Mouse (Mus musculus) testis, adult 2 months (tissue): ENCODE data around the gene Med27. TPM values are rescaled to one million over a fixed set of nuclear protein-coding genes. Genes with fewer than 3 reads are reported as not detected.

Experiments
- H3K27ac ChIP-seq: fragments of 200-500 bp; 2 replicates; pipeline ENCODE4 v1.5.1; 2012; ENCODE audit warnings: low read depth, low read length; ENCODE audit not compliant: control insufficient read depth, insufficient read depth
- H3K27me3 ChIP-seq: fragments of 200-500 bp; 2 replicates; pipeline ENCODE4 v1.6.1; 2012; ENCODE audit warnings: mild to moderate bottlenecking, low read length, moderate library complexity; ENCODE audit not compliant: control insufficient read depth, insufficient read depth
- H3K36me3 ChIP-seq: fragments of 200-500 bp; 2 replicates; pipeline ENCODE4 v1.6.1; 2012; ENCODE audit warnings: mild to moderate bottlenecking, low read length; ENCODE audit not compliant: control insufficient read depth, insufficient read depth
- H3K4me1 ChIP-seq: fragments of 200-500 bp; 2 replicates; pipeline ENCODE4 v1.6.1; 2012; ENCODE audit warnings: low read length; ENCODE audit not compliant: control insufficient read depth, insufficient read depth
- H3K4me3 ChIP-seq: fragments of 200-500 bp; 2 replicates; pipeline ENCODE4 v1.5.1; 2012; ENCODE audit warnings: low read depth, mild to moderate bottlenecking, low read length, moderate library complexity, mixed read lengths; ENCODE audit not compliant: control insufficient read depth
- CTCF ChIP-seq: fragments of 200-500 bp; IDR thresholded peaks from 2 replicates; pipeline ENCODE4 v1.5.1; 2012; ENCODE audit warnings: low read depth, mild to moderate bottlenecking, inconsistent platforms, low read length, moderate library complexity; ENCODE audit not compliant: control insufficient read depth, insufficient read depth, insufficient replicate concordance
- POLR2A ChIP-seq: fragments of 200-500 bp; IDR thresholded peaks from 2 replicates; pipeline ENCODE4 v1.6.1; 2012; ENCODE audit warnings: low read depth, mild to moderate bottlenecking, inconsistent platforms, low read length, moderate library complexity; ENCODE audit not compliant: control insufficient read depth
- polyA plus RNA-seq: library from polyadenylated mRNA; depleted of rRNA; stranded (reverse); fragments of >200 nt; gene quantifications from 2 replicates; pipeline ENCODE4 v1.2.3, GENCODE M21; 2012

Med27 gene
- polyA plus RNA-seq, 1 experiment: 35.5 TPM

DNA sequence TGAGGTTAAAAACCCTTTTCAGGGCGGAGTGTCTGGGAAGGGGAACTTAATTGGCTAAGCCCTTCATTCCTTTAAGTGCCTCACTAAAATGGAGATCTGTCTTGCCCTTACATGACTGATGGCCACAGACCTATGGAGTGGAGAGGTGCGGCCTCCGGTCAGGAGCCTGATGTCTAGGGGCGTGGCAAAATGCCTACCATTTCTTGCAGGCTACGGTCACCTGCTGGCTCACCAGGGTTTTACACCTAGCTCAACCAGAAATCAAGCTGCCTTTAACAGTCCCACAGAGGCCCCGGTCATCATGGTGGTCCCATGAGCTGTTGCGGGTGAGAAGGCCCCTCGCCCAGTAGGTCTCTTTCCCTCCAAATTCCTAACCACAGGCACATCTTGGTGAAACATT, 190.7 kb downstream of the Med27 start:
- TF ChIP-seq CTCF (no peak), POLR2A (no peak)
- Histone ChIP-seq H3K27me3 (no peaks in the 10 kb centered on the region), H3K4me1 (no peaks in the 10 kb centered on the region), H3K27ac (no peak overlapping the region), H3K4me3 (no peak overlapping the region), H3K36me3 (no peaks in the 10 kb centered on the region)

- Histone ChIP-seq H3K4me3 (no peak overlapping the region), H3K27me3 (no peaks in the 10 kb centered on the region), H3K27ac (no peak overlapping the region), H3K4me1 (peaks cover 6% of the 10 kb centered on the region), H3K36me3 (no peaks in the 10 kb centered on the region)
- TF ChIP-seq CTCF: no peak
- TF ChIP-seq POLR2A: no peak
Measured at GRCm38 (mm10) chr2:29542039-29542438, 195.4 kb downstream of the Med27 start.

- H3K27me3 ChIP-seq: no peaks in the 10 kb centered on the region
- TF ChIP-seq POLR2A: no peak
- no peak for TF ChIP-seq CTCF
- no peak overlapping the region for H3K27ac ChIP-seq
- H3K36me3 ChIP-seq: no peaks in the 10 kb centered on the region
- H3K4me1 ChIP-seq: peaks cover 6% of the 10 kb centered on the region
- no peak overlapping the region for H3K4me3 ChIP-seq
Measured at GRCm38 (mm10) chr2:29546571-29546970, 200.0 kb downstream of the Med27 start.

- Histone ChIP-seq H3K36me3 (no peaks in the 10 kb centered on the region), H3K27me3 (no peaks in the 10 kb centered on the region), H3K4me1 (peaks cover under 1% of the 10 kb centered on the region; the same call in 1 of the 2 replicates), H3K27ac (no peak overlapping the region), H3K4me3 (no peak overlapping the region)
- TF ChIP-seq POLR2A: no peak
- TF ChIP-seq CTCF: no peak
Measured at GRCm38 (mm10) chr2:29551816-29552585, 205.4 kb downstream of the Med27 start.

DNA sequence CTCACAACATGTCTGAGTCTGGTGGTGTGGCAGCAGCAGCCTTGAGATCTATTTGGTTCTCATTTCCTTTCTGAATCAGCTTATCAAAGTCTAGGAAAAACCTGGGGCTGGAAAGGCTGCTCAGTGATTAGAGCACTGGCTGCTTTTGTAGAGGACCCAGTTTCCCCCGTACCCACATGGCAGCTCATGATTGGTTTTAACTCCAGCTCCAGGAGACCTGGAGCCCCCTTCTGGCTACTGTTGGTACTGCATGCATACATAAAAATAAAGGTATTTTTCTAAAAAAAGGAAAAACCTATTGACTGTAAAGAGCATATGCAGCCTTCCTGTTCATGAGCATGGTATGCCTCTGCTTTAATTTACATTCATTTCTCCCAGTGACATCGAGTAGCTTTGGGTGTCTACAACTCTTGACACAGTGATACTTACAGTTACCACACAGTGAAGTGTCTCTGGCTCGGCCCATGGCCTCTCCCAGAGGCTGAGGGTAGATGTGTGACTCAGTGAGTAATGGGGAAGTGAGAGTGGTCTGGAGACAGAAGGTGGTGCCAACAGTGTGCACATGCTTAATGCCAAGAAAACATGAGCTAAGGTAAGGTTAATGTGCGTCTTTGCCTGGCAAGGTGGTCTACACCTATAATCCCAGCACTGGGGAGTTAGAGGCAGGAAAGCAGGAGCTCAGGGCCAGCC, 207.5 kb downstream of the Med27 start:
- no peaks in the 10 kb centered on the region for H3K27me3 ChIP-seq
- H3K4me3 ChIP-seq: no peak overlapping the region
- H3K27ac ChIP-seq: no peak overlapping the region
- H3K4me1 ChIP-seq: no peaks in the 10 kb centered on the region
- TF ChIP-seq CTCF (peak; percentile 56; the same call in 1 of the 2 replicates), POLR2A (no peak)
- H3K36me3 ChIP-seq: no peaks in the 10 kb centered on the region

DNA sequence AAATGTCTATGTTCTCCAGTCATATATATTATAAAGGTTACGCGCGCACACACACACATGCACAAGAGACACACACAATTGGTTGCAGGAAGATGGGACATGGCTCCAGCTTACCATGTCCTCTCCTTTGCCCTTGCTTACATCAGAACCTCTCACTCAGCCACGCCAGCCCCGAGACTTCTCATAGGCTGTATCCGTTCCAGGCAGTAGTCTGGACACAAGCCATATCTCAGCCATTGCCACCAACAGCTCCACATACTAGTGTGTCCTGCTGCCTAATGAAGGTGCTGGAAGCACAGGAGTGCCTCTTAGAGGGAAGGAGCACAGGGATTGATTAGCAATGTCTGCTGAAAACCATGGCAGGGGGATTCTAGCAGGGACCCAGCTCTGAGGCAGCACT, 211.9 kb downstream of the Med27 start:
- Histone ChIP-seq H3K27me3 (no peaks in the 10 kb centered on the region), H3K4me1 (no peaks in the 10 kb centered on the region), H3K36me3 (no peaks in the 10 kb centered on the region), H3K27ac (no peak overlapping the region), H3K4me3 (no peak overlapping the region)
- TF ChIP-seq CTCF (no peak), POLR2A (no peak)

- Histone ChIP-seq H3K27me3 (no peaks in the 10 kb centered on the region), H3K27ac (no peak overlapping the region), H3K4me3 (no peak overlapping the region), H3K36me3 (no peaks in the 10 kb centered on the region), H3K4me1 (no peaks in the 10 kb centered on the region)
- TF ChIP-seq CTCF (no peak), POLR2A (no peak)
Measured at GRCm38 (mm10) chr2:29559955-29560354, 213.3 kb downstream of the Med27 start.
